Mouse (Mus musculus) liver, embryonic 18 days (tissue): ENCODE measurements around the gene Nnmt. TPM values are rescaled to one million over a fixed set of nuclear protein-coding genes. Genes with fewer than 3 reads are reported as not detected.

Experiments
- polyA plus RNA-seq: library from polyadenylated mRNA; depleted of rRNA; stranded (reverse); fragments of >200 nt; gene quantifications from 2 replicates; pipeline ENCODE4 v1.2.3, GENCODE M21; 2012; rRNA removed

The Nnmt gene
- 0.25 and 0.29 TPM in 2 replicates for polyA plus RNA-seq

DNA sequence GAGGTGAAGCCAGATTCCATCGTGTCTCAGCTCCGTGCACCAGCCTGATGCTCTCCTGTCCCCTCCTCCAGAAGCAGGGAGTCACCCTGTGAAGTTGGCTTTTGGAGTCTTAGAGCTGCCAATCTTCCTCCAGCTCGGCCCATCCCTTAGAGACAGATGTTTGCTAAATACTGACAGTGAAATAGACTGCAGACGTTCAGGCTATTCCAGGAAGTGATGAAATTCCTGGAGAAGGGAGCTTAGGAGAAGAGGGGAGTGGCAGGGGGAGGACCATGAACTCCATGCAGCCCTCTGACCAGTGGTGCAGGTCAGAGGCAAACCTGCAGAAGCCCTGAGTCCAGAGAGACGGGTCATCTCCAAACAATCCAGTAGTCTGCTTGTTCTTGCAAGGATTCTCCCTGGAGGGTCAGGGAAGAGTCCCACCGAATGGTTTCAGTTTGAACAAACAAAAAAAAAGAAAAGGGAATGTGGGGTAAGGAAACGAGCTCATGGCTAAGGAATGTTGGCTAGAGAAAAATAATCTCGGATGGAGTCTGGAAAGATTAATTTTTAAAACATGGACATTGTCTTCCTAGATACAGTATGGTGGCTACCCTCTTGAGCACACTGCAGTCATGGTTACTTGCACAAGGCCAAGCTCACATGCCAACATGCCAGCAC lies at the start of gene Nnmt:
Gene Nnmt, minus strand, starts transcription at position 215 of the 660 bp plus-strand sequence.

Other genes with a start within 250 kb of the Nnmt start
- 41.0 and 46.6 TPM in 2 replicates for gene Rexo2, start 124.5 kb downstream of the Nnmt start, polyA plus RNA-seq
- gene Rbm7, start 109.9 kb downstream of the Nnmt start, polyA plus RNA-seq, result 22.1 and 22.9 TPM in 2 replicates
- gene Gm5617, start 109.7 kb downstream of the Nnmt start, polyA plus RNA-seq, result 21.3 and 24.2 TPM in 2 replicates
- gene Zbtb16, start 231.1 kb upstream of the Nnmt start, polyA plus RNA-seq, result 2.2 and 4.0 TPM in 2 replicates